Mouse (Mus musculus): Measurements from ENCODE around the gene Lingo2.

The Lingo2 gene

DNA sequence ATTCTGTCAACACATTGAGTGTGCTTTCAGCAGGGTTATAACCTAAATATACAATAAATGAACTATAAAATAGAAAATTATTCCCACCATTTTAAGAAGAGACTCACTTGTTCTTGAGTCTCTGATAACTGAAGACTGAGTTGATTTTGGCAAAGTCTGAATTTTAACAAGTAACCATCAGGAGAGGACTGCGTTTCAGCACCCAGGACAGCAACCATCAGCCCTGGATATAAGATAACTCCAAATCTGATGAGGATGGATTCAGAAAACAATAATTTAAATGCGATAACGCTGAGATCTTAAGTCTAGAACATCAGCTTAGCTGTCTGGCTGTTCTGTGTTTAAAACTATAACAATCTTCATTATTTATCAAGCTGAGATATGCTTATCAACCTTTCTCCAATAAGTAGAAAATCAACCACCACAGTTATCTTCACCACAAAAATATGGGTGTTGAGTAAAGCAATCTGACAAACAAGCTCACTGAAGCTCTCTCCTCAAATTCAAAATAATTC is 1066.5 kb downstream of the Lingo2 start:
- no peak for DNase-seq (ENCODE audit: low read depth in 1 of 2, low spot score in 2 of 2)

- DNase-seq (ENCODE audit: low read depth in 1 of 2, low spot score in 2 of 2), result no peak
These were observed 1105.0 kb downstream of the Lingo2 start for GRCm38 (mm10) chr4:35846518-35846917.

- no peak for DNase-seq (ENCODE audit: low read depth in 1 of 2, low spot score in 2 of 2)
These were observed 1106.4 kb downstream of the Lingo2 start for GRCm38 (mm10) chr4:35845140-35845539.

- no peak for DNase-seq (ENCODE audit: low read depth in 1 of 2, low spot score in 2 of 2)
These were observed 1107.0 kb downstream of the Lingo2 start for GRCm38 (mm10) chr4:35844518-35844917.

DNA sequence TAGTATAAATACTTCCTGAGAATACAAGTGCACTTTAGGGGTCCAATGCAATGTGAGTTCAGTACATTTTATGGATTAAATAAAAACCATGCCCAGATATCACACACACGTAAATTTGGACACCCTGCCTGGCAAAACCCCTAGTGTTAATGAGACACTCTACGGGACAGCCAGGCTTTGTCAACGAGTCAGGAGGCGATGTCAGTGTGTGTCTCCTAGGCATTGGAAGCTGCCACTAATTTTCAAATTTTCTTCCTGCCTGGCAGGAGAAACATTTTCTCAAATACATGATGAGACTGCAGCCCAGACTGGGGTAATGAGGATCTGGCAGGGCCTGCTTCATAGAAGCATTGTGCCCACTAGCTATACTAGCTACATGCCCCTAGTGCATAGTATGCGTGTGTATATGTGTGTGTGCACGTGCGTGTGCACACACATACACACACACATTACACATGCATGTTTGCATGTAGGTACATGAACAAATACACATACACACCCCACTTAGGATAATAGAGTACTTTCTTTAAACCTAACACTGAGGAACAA is 1128.2 kb downstream of the Lingo2 start:
- no peak for DNase-seq (ENCODE audit: low read depth in 1 of 2, low spot score in 2 of 2)

DNA sequence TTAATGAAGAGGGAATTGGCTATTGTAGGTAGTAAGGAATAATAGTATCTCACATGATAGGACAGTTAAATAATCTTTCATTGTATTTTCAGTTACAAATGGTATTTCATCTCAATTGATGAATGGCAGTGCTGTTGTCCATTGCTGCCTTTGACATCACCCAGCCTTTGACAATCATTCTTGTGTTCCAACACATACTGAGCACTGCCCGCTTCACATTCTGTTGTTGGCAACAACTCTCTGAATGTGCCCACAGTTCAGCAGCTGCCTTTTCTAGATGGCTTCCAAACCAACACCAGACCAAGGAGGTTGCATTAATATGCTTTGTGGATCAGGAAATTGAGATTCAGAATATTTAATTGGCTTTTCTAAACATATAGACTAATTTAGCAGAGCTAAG is 1130.8 kb downstream of the Lingo2 start:
- no peak for DNase-seq (ENCODE audit: low read depth in 1 of 2, low spot score in 2 of 2)

GRCm38 (mm10) chr4:35814698-35815097 is 1136.8 kb downstream of the Lingo2 start:
- no peak for DNase-seq (ENCODE audit: low read depth in 1 of 2, low spot score in 2 of 2)

- DNase-seq (ENCODE audit: low read depth in 1 of 2, low spot score in 2 of 2), result no peak
These were observed 1143.9 kb downstream of the Lingo2 start for GRCm38 (mm10) chr4:35807497-35808210.

GRCm38 (mm10) chr4:35806881-35807464 is 1144.6 kb downstream of the Lingo2 start:
- DNase-seq (ENCODE audit: low read depth in 1 of 2, low spot score in 2 of 2), result no peak

- no peak for DNase-seq (ENCODE audit: low read depth in 1 of 2, low spot score in 2 of 2)
These were observed 1167.2 kb downstream of the Lingo2 start for GRCm38 (mm10) chr4:35784255-35784921.

- DNase-seq (ENCODE audit: low read depth in 1 of 2, low spot score in 2 of 2), result no peak
These were observed 1180.7 kb downstream of the Lingo2 start for GRCm38 (mm10) chr4:35770810-35771209.

- no peak for DNase-seq (ENCODE audit: low read depth in 1 of 2, low spot score in 2 of 2)
These were observed 1184.6 kb downstream of the Lingo2 start for GRCm38 (mm10) chr4:35766905-35767304.

- no peak for DNase-seq (ENCODE audit: low read depth in 1 of 2, low spot score in 2 of 2)
These were observed 1190.4 kb downstream of the Lingo2 start for GRCm38 (mm10) chr4:35761181-35761580.

- no peak for DNase-seq (ENCODE audit: low read depth in 1 of 2, low spot score in 2 of 2)
These were observed 1199.3 kb downstream of the Lingo2 start for GRCm38 (mm10) chr4:35752121-35752860.

GRCm38 (mm10) chr4:35746693-35747092 is 1204.9 kb downstream of the Lingo2 start:
- no peak for DNase-seq (ENCODE audit: low read depth in 1 of 2, low spot score in 2 of 2)

- no peak for DNase-seq (ENCODE audit: low read depth in 1 of 2, low spot score in 2 of 2)
These were observed 1226.8 kb downstream of the Lingo2 start for GRCm38 (mm10) chr4:35724774-35725173.

GRCm38 (mm10) chr4:35704126-35704525 is 1247.4 kb downstream of the Lingo2 start:
- no peak for DNase-seq (ENCODE audit: low read depth in 1 of 2, low spot score in 2 of 2)

DNA sequence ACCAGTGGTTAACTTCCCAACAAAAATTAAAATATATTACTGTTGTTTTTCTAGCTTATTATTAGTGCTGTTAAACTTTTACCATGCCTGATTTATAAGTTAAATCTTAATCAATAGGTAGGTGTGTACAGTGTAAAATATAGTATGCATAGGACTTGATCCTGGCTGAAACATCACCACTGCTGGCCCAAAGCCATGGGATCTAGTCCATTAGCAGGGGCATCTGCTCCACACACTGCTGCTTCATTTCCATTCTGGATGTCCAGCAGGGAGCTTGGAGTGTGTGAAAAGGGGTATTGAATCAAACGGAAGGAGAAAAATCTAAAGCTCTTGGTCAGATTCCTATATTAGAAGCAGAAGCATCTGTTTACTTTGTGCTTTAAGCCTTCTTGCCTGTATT is 1248.9 kb downstream of the Lingo2 start:
- DNase-seq (ENCODE audit: low read depth in 1 of 2, low spot score in 2 of 2), result no peak

GRCm38 (mm10) chr4:35695137-35695522 is 1256.4 kb downstream of the Lingo2 start:
- no peak for DNase-seq (ENCODE audit: low read depth in 1 of 2, low spot score in 2 of 2)

DNA sequence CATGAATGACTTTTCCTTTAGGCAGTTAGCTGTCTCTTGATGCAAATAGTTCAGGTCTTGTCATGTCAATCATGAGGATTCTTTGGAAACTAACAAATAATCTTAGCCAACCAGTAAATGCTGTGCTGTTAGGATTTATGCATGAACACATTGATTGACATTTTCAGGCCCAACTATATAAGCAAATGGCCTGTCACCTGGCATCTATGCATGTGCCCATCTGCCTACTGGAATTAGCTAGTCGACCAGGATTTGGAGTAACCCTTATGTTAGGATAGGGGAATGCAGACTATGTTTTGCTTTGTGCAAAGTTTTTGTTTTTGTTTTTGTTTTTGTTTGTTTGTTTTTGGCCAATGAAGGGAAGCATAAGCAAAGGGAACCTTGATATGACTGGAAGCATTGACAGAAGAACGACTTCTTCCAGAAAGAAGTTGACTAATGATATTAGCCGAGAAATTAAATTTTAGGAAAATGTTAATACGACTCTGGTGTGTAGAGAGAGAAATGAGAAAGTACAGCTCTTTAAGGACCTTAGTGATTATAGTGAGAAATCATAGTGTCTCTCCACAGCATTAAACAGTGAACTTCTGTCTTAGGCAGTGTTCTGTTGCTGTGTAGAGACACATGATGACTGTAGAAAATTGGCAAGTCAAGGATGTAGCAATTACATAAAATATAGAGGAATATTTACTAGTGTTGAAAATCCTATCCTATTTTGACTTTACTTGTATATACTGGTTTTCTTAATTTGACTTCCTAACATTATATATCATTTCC is 1257.0 kb downstream of the Lingo2 start:
- DNase-seq (ENCODE audit: low read depth in 1 of 2, low spot score in 2 of 2), result no peak

All from monocyte, adult 2 months (primary cell).